Mouse (Mus musculus): ENCODE measurements around the gene Snx30. TPM values are rescaled to one million over a fixed set of nuclear protein-coding genes. Genes with fewer than 3 reads are reported as not detected.

Snx30 gene
- total and polyA plus RNA-seq, 2 experiments from 2014 or later = 21.7 to 39.6 TPM

GRCm38 (mm10) chr4:59881210-59881609 lies 75.6 kb downstream of the Snx30 start:
- no peak for ATAC-seq (ENCODE audit: low FRiP score)

GRCm38 (mm10) chr4:59884136-59884696 lies 78.6 kb downstream of the Snx30 start:
- no peak for TF ChIP-seq CTCF (IDR thresholded peaks at IDR 0.05)
- H3K4me1 ChIP-seq (ENCODE audit: insufficient read depth, low read length) = no peaks in the 10 kb centered on the region
- no peak overlapping the region for H3K27ac ChIP-seq (ENCODE audit: low read depth, low read length)
- 93% methylated on average over 6 of the region's 6 CpGs for WGBS
- no peaks in the 10 kb centered on the region for H3K9me3 ChIP-seq (ENCODE audit: low read length)
- no peak for ATAC-seq (ENCODE audit: low FRiP score)
- H3K4me2 ChIP-seq (ENCODE audit: low read depth, low read length, poor library complexity, severe bottlenecking) = no peak overlapping the region
- H3K4me3 ChIP-seq (ENCODE audit: low read depth, low read length) = no peak overlapping the region
- DNase-seq (ENCODE audit: low spot score) = no peak
- no peak overlapping the region for H3K9ac ChIP-seq (replicated peaks; ENCODE audit: low read length, poor library complexity, severe bottlenecking)
- H3K36me3 ChIP-seq (ENCODE audit: insufficient read depth, low read length) = peaks cover 22% of the 10 kb centered on the region
- H3K27me3 ChIP-seq (ENCODE audit: insufficient read depth, low read length) = no peaks in the 10 kb centered on the region

More at GRCm38 (mm10) chr4:59881210-59881609, 75.6 kb downstream of the Snx30 start:
- peaks cover 18% of the 10 kb centered on the region for H3K36me3 ChIP-seq (ENCODE audit: insufficient read depth, low read length)
- no peaks in the 10 kb centered on the region for H3K9me3 ChIP-seq (ENCODE audit: low read length)
- H3K4me2 ChIP-seq (ENCODE audit: low read depth, low read length, poor library complexity, severe bottlenecking) = no peak overlapping the region
- 85% methylated on average over 2 of the region's 2 CpGs for WGBS
- H3K4me1 ChIP-seq (ENCODE audit: insufficient read depth, low read length) = no peaks in the 10 kb centered on the region
- TF ChIP-seq CTCF (IDR thresholded peaks at IDR 0.05) = no peak
- H3K4me3 ChIP-seq (ENCODE audit: low read depth, low read length) = no peak overlapping the region
- no peak overlapping the region for H3K27ac ChIP-seq (ENCODE audit: low read depth, low read length)
- no peaks in the 10 kb centered on the region for H3K27me3 ChIP-seq (ENCODE audit: insufficient read depth, low read length)
- DNase-seq (ENCODE audit: low spot score) = no peak
- no peak overlapping the region for H3K9ac ChIP-seq (replicated peaks; ENCODE audit: low read length, poor library complexity, severe bottlenecking)

- WGBS = 95% methylated on average over 6 of the region's 6 CpGs
- H3K27ac ChIP-seq (ENCODE audit: low read depth, low read length) = no peak overlapping the region
- no peaks in the 10 kb centered on the region for H3K9me3 ChIP-seq (ENCODE audit: low read length)
- ATAC-seq (ENCODE audit: low FRiP score) (no peak), DNase-seq (ENCODE audit: low spot score) (no peak)
- no peaks in the 10 kb centered on the region for H3K27me3 ChIP-seq (ENCODE audit: insufficient read depth, low read length)
- H3K9ac ChIP-seq (replicated peaks; ENCODE audit: low read length, poor library complexity, severe bottlenecking) = no peak overlapping the region
- no peak overlapping the region for H3K4me3 ChIP-seq (ENCODE audit: low read depth, low read length)
- no peaks in the 10 kb centered on the region for H3K4me1 ChIP-seq (ENCODE audit: insufficient read depth, low read length)
- no peak for TF ChIP-seq CTCF (IDR thresholded peaks at IDR 0.05)
- peaks cover 21% of the 10 kb centered on the region for H3K36me3 ChIP-seq (ENCODE audit: insufficient read depth, low read length)
- no peak overlapping the region for H3K4me2 ChIP-seq (ENCODE audit: low read depth, low read length, poor library complexity, severe bottlenecking)
Measured at GRCm38 (mm10) chr4:59886281-59886680, 80.6 kb downstream of the Snx30 start.

- Histone ChIP-seq H3K27ac (ENCODE audit: low read depth, low read length) (no peak overlapping the region), H3K9me3 (ENCODE audit: low read length) (no peaks in the 10 kb centered on the region), H3K9ac (replicated peaks; ENCODE audit: low read length, poor library complexity, severe bottlenecking) (no peak overlapping the region), H3K4me3 (ENCODE audit: low read depth, low read length) (no peak overlapping the region), H3K27me3 (ENCODE audit: insufficient read depth, low read length) (no peaks in the 10 kb centered on the region), H3K4me1 (ENCODE audit: insufficient read depth, low read length) (no peaks in the 10 kb centered on the region), H3K4me2 (ENCODE audit: low read depth, low read length, poor library complexity, severe bottlenecking) (no peak overlapping the region), H3K36me3 (ENCODE audit: insufficient read depth, low read length) (peaks cover 21% of the 10 kb centered on the region)
- WGBS = 90% methylated on average over 5 of the region's 5 CpGs
- no peak for DNase-seq (ENCODE audit: low spot score)
- TF ChIP-seq CTCF (IDR thresholded peaks at IDR 0.05) = no peak
- ATAC-seq (ENCODE audit: low FRiP score) = no peak
Measured at GRCm38 (mm10) chr4:59887011-59887410, 81.4 kb downstream of the Snx30 start.

- H3K4me2 ChIP-seq (ENCODE audit: low read depth, low read length, poor library complexity, severe bottlenecking) = no peak overlapping the region
- peaks cover 17% of the 10 kb centered on the region for H3K36me3 ChIP-seq (ENCODE audit: insufficient read depth, low read length)
- H3K27ac ChIP-seq (ENCODE audit: low read depth, low read length) = no peak overlapping the region
- 88% methylated on average over 5 of the region's 5 CpGs for WGBS
- H3K9me3 ChIP-seq (ENCODE audit: low read length) = no peaks in the 10 kb centered on the region
- H3K4me3 ChIP-seq (ENCODE audit: low read depth, low read length) = no peak overlapping the region
- no peaks in the 10 kb centered on the region for H3K27me3 ChIP-seq (ENCODE audit: insufficient read depth, low read length)
- DNase-seq (ENCODE audit: low spot score) (no peak), ATAC-seq (ENCODE audit: low FRiP score) (no peak)
- no peak for TF ChIP-seq CTCF (IDR thresholded peaks at IDR 0.05)
- H3K4me1 ChIP-seq (ENCODE audit: insufficient read depth, low read length) = no peaks in the 10 kb centered on the region
- no peak overlapping the region for H3K9ac ChIP-seq (replicated peaks; ENCODE audit: low read length, poor library complexity, severe bottlenecking)
Measured at GRCm38 (mm10) chr4:59888014-59888413, 82.4 kb downstream of the Snx30 start.

- ATAC-seq (ENCODE audit: low FRiP score) (no peak), DNase-seq (ENCODE audit: low spot score) (no peak)
- H3K36me3 ChIP-seq (ENCODE audit: insufficient read depth, low read length) = peaks cover 24% of the 10 kb centered on the region
- H3K4me3 ChIP-seq (ENCODE audit: low read depth, low read length) = no peak overlapping the region
- H3K9me3 ChIP-seq (ENCODE audit: low read length) = no peaks in the 10 kb centered on the region
- H3K4me2 ChIP-seq (ENCODE audit: low read depth, low read length, poor library complexity, severe bottlenecking) = no peak overlapping the region
- no peak for TF ChIP-seq CTCF (IDR thresholded peaks at IDR 0.05)
- WGBS = 92% methylated on average over 6 of the region's 6 CpGs
- no peak overlapping the region for H3K9ac ChIP-seq (replicated peaks; ENCODE audit: low read length, poor library complexity, severe bottlenecking)
- H3K27ac ChIP-seq (ENCODE audit: low read depth, low read length) = no peak overlapping the region
- H3K27me3 ChIP-seq (ENCODE audit: insufficient read depth, low read length) = no peaks in the 10 kb centered on the region
- no peaks in the 10 kb centered on the region for H3K4me1 ChIP-seq (ENCODE audit: insufficient read depth, low read length)
Measured at GRCm38 (mm10) chr4:59890086-59890600, 84.5 kb downstream of the Snx30 start.

Data from midbrain, postnatal 0 days (tissue).